Mouse (Mus musculus): Measurements from ENCODE around the gene P2ry6.

- TF ChIP-seq CTCF (conservative IDR thresholded peaks at IDR 0.05; ENCODE audit: low read length) (no peak), POU5F1 (IDR thresholded peaks at IDR 0.05; ENCODE audit: borderline replicate concordance, low read length) (no peak), NANOG (IDR thresholded peaks at IDR 0.05; ENCODE audit: borderline replicate concordance, low read length) (no peak)
Observed at GRCm38 (mm10) chr7:100908061-100908460, 66.4 kb downstream of the P2ry6 start.

All from E14TG2a.4 (cell line).